Mouse (Mus musculus): ENCODE measurements around the gene Ubtd1.

DNA sequence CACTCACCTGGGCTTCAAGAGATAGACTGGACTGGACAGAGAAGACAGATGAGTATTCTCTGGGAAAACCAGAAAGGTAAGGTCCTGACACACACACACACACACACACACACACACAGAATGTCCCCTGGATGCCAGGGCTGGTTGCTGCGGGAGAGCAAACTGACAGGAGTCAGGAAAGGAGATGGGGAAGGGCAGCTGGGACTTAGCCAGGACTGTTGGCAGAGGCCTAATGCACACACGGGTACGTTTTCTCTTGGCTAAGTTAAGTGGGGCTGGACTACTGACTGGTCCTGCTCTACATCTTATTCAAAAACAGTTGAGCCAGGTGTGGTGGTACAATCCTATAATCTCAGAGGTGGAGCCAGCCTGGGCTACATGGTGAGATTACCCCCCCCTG, 54.8 kb downstream of the Ubtd1 start:
- TF ChIP-seq GATA1 (IDR thresholded peaks at IDR 0.05; ENCODE audit: borderline replicate concordance, low read length) (no peak), FLI1 (IDR thresholded peaks at IDR 0.05; ENCODE audit: low read length) (no peak)
